Mouse (Mus musculus) cerebellum, adult 9-10 months (tissue): ENCODE results near the gene Zfr.

Experiments
- DNase-seq: peaks from one replicate; pipeline ENCODE4 v3.0.0; 2022

Zfr gene

GRCm38 (mm10) chr15:12217849-12218248 lies 100.2 kb downstream of the Zfr start:
- no peak for DNase-seq

GRCm38 (mm10) chr15:12218583-12219382 lies 101.2 kb downstream of the Zfr start:
- DNase-seq: peak; percentile 10

GRCm38 (mm10) chr15:12221131-12221530 lies 103.5 kb downstream of the Zfr start:
- DNase-seq: no peak

GRCm38 (mm10) chr15:12222564-12223302 lies 105.1 kb downstream of the Zfr start:
- DNase-seq: no peak

GRCm38 (mm10) chr15:12223393-12223792 lies 105.8 kb downstream of the Zfr start:
- DNase-seq: no peak

GRCm38 (mm10) chr15:12224239-12224638 lies 106.6 kb downstream of the Zfr start:
- no peak for DNase-seq

GRCm38 (mm10) chr15:12225062-12225461 lies 107.4 kb downstream of the Zfr start:
- no peak for DNase-seq

GRCm38 (mm10) chr15:12226908-12227307 lies 109.3 kb downstream of the Zfr start:
- no peak for DNase-seq

- DNase-seq: no peak
These were observed 109.7 kb downstream of the Zfr start for GRCm38 (mm10) chr15:12227355-12227754.

- DNase-seq: no peak
These were observed 112.1 kb downstream of the Zfr start for GRCm38 (mm10) chr15:12229603-12230242.

GRCm38 (mm10) chr15:12230243-12230935 lies 112.8 kb downstream of the Zfr start:
- DNase-seq: no peak

- no peak for DNase-seq
These were observed 113.8 kb downstream of the Zfr start for GRCm38 (mm10) chr15:12231462-12231861.

- DNase-seq: no peak
These were observed 114.8 kb downstream of the Zfr start for GRCm38 (mm10) chr15:12232429-12232828.

GRCm38 (mm10) chr15:12233021-12233420 lies 115.4 kb downstream of the Zfr start:
- DNase-seq: no peak
